Mouse (Mus musculus) CH12.LX (cell line): ENCODE measurements around the gene Rbm8a. TPM values are rescaled to one million over a fixed set of nuclear protein-coding genes. Genes with fewer than 3 reads are reported as not detected.

Experiments
- DNase-seq: peaks from one replicate; pipeline ENCODE4 v3.0.0-alpha.2; 2013; ENCODE audit errors: extremely low read depth
- H3K27ac ChIP-seq: 2 replicates; pipeline ENCODE4 v1.5.1; 2012; ENCODE audit warnings: low read depth, mild to moderate bottlenecking, control low read depth, moderate library complexity; ENCODE audit not compliant: insufficient read depth
- H3K27me3 ChIP-seq: replicated peaks from 2 replicates; pipeline ENCODE3; 2012; ENCODE audit warnings: inconsistent platforms
- H3K36me3 ChIP-seq, 2 experiments: replicated peaks in 1 of 2; 2 replicates each; pipeline versions ENCODE3 to v1.6.1; 2012; ENCODE audit warnings: inconsistent platforms in 1 of 2, low read length in 1 of 2, mild to moderate bottlenecking in 1 of 2, mixed read lengths in 1 of 2, moderate library complexity in 1 of 2; ENCODE audit not compliant: control insufficient read depth in 1 of 2, insufficient read depth in 1 of 2
- H3K4me1 ChIP-seq, 2 experiments: 2 replicates each; pipeline ENCODE4 v1.6.1; 2012; ENCODE audit warnings: inconsistent platforms in 1 of 2, moderate library complexity in 1 of 2; ENCODE audit not compliant: insufficient read depth in 2 of 2, control insufficient read depth in 1 of 2
- H3K4me2 ChIP-seq: 2 replicates; pipeline ENCODE4 v1.6.1; 2012; ENCODE audit warnings: low read depth, mild to moderate bottlenecking, control low read depth; ENCODE audit not compliant: poor library complexity, insufficient read depth, severe bottlenecking
- H3K4me3 ChIP-seq, 3 experiments: fragments of 150-350 bp in 1 of 3; sonication (generic) in 1 of 3; replicated peaks in 1 of 3; 2 replicates each; pipeline versions ENCODE3 to v1.5.1; 2011 to 2012; ENCODE audit warnings: low read depth in 2 of 3, low read length in 2 of 3, mild to moderate bottlenecking in 2 of 3, moderate library complexity in 2 of 3, control low read depth in 1 of 3, improper control_type of control experiment in 1 of 3, inconsistent platforms in 1 of 3, mixed read lengths in 1 of 3; ENCODE audit not compliant: poor library complexity in 1 of 3
- H3K79me2 ChIP-seq: replicated peaks from 2 replicates; pipeline ENCODE4 v1.6.1; 2012; ENCODE audit warnings: mild to moderate bottlenecking, moderate library complexity; ENCODE audit not compliant: control insufficient read depth, poor library complexity, insufficient read depth, severe bottlenecking; ENCODE audit errors: extremely low read depth
- H3K9ac ChIP-seq: 2 replicates; pipeline ENCODE4 v1.6.1; 2012; ENCODE audit warnings: low read depth, mild to moderate bottlenecking, control low read depth, moderate library complexity; ENCODE audit not compliant: insufficient read depth
- H3K9me3 ChIP-seq: replicated peaks from 2 replicates; pipeline ENCODE3; 2012; ENCODE audit warnings: low read length, inconsistent platforms, mixed read lengths
- CHD1 ChIP-seq: IDR thresholded peaks from 2 replicates; pipeline ENCODE4 v1.6.1; 2012; ENCODE audit warnings: low read depth, low read length, improper control_type of control experiment, inconsistent platforms
- CHD2 ChIP-seq: IDR thresholded peaks from 2 replicates; pipeline ENCODE4 v1.6.1; 2011; ENCODE audit warnings: low read length, improper control_type of control experiment
- CTCF ChIP-seq, 2 experiments: IDR thresholded peaks in 1 of 2; conservative IDR thresholded peaks in 1 of 2; 2 replicates each; pipeline ENCODE4 v1.5.1; 2011 to 2012; ENCODE audit warnings: low read depth in 2 of 2, low read length in 2 of 2, improper control_type of control experiment in 1 of 2, inconsistent platforms in 1 of 2, mild to moderate bottlenecking in 1 of 2, moderate library complexity in 1 of 2
- ELF1 ChIP-seq: IDR thresholded peaks from 2 replicates; pipeline ENCODE4 v1.6.1; 2014; ENCODE audit warnings: low read depth, mild to moderate bottlenecking, inconsistent platforms, low read length, improper control_type of control experiment
- EP300 ChIP-seq: IDR thresholded peaks from 2 replicates; pipeline ENCODE4 v1.6.1; 2011; ENCODE audit warnings: low read length, improper control_type of control experiment
- ETS1 ChIP-seq: conservative IDR thresholded peaks from 2 replicates; pipeline ENCODE4 v1.6.1; 2012; ENCODE audit warnings: low read depth, mild to moderate bottlenecking, inconsistent platforms, low read length, improper control_type of control experiment, moderate library complexity
- GABPA ChIP-seq: IDR thresholded peaks from 2 replicates; pipeline ENCODE4 v1.6.1; 2012; ENCODE audit warnings: low read depth, low read length, improper control_type of control experiment, inconsistent platforms; ENCODE audit not compliant: insufficient replicate concordance
- HCFC1 ChIP-seq: IDR thresholded peaks from 2 replicates; pipeline ENCODE4 v1.6.1; 2012; ENCODE audit warnings: low read depth, mild to moderate bottlenecking, inconsistent platforms, low read length, improper control_type of control experiment
- JUN ChIP-seq: IDR thresholded peaks from 2 replicates; pipeline ENCODE4 v1.6.1; 2011; ENCODE audit warnings: low read depth, mild to moderate bottlenecking, low read length, improper control_type of control experiment, moderate library complexity; ENCODE audit not compliant: insufficient read depth
- MAFK ChIP-seq: IDR thresholded peaks from 2 replicates; pipeline ENCODE4 v1.6.1; 2011; ENCODE audit warnings: low read length, improper control_type of control experiment; ENCODE audit not compliant: insufficient replicate concordance
- MAX ChIP-seq: IDR thresholded peaks from 2 replicates; pipeline ENCODE4 v1.6.1; 2011; ENCODE audit warnings: low read length, improper control_type of control experiment
- MAZ ChIP-seq: IDR thresholded peaks from 2 replicates; pipeline ENCODE4 v1.6.1; 2012; ENCODE audit warnings: low read depth, mild to moderate bottlenecking, inconsistent platforms, low read length, improper control_type of control experiment, moderate library complexity
- MXI1 ChIP-seq: IDR thresholded peaks from 2 replicates; pipeline ENCODE4 v1.6.1; 2011; ENCODE audit warnings: mild to moderate bottlenecking, low read depth, low read length, improper control_type of control experiment
- NELFE ChIP-seq: IDR thresholded peaks from 2 replicates; pipeline ENCODE4 v1.6.1; 2011; ENCODE audit warnings: low read depth, low read length, improper control_type of control experiment
- NRF1 ChIP-seq: IDR thresholded peaks from 2 replicates; pipeline ENCODE4 v1.6.1; 2014; ENCODE audit warnings: low read depth, mild to moderate bottlenecking, inconsistent platforms, low read length, improper control_type of control experiment, moderate library complexity
- SIN3A ChIP-seq: IDR thresholded peaks from 2 replicates; pipeline ENCODE4 v1.6.1; 2012; ENCODE audit warnings: low read length, improper control_type of control experiment, inconsistent platforms
- TBP ChIP-seq: conservative IDR thresholded peaks from 2 replicates; pipeline ENCODE4 v1.6.1; 2011; ENCODE audit warnings: low read depth, low read length, improper control_type of control experiment
- TCF12 ChIP-seq: IDR thresholded peaks from 2 replicates; pipeline ENCODE4 v1.6.1; 2014; ENCODE audit warnings: low read depth, mild to moderate bottlenecking, inconsistent platforms, low read length, improper control_type of control experiment
- UBTF ChIP-seq: IDR thresholded peaks from 2 replicates; pipeline ENCODE4 v1.6.1; 2012; ENCODE audit warnings: low read depth, mild to moderate bottlenecking, inconsistent platforms, low read length, improper control_type of control experiment, moderate library complexity
- USF1 ChIP-seq: IDR thresholded peaks from 2 replicates; pipeline ENCODE4 v1.6.1; 2014; ENCODE audit warnings: low read depth, mild to moderate bottlenecking, inconsistent platforms, low read length, improper control_type of control experiment
- USF2 ChIP-seq: conservative IDR thresholded peaks from 2 replicates; pipeline ENCODE4 v1.6.1; 2011; ENCODE audit warnings: low read depth, low read length, improper control_type of control experiment
- ZMIZ1 ChIP-seq: IDR thresholded peaks from 2 replicates; pipeline ENCODE4 v1.6.1; 2012; ENCODE audit warnings: low read depth, mild to moderate bottlenecking, inconsistent platforms, low read length, improper control_type of control experiment
- ZNF384 ChIP-seq: IDR thresholded peaks from 2 replicates; pipeline ENCODE4 v1.6.1; 2012; ENCODE audit warnings: low read depth, low read length, improper control_type of control experiment, inconsistent platforms
- dilution Hi-C: fragments of 300-500 bp; cut with MboI; formaldehyde crosslinking; loops from 2 replicates; pipeline ENCODE4 v1.14.3; 2020; ENCODE audit warnings: low sequenced_read_pairs; ENCODE audit not compliant: extremely low pct_unique_long_range_greater_than_20kb, extremely low pct_ligation_motif_present
- in situ Hi-C: fragments of 300-500 bp; cut with MboI; formaldehyde crosslinking; loops from 3 replicates; pipeline ENCODE4 v1.14.3; 2019; ENCODE audit warnings: low sequenced_read_pairs, low pct_ligation_motif_present, low pct_unique_long_range_greater_than_20kb, mixed read lengths
- polyA plus RNA-seq: library from polyadenylated mRNA; unstranded; fragments of >175 nt; gene quantifications from 2 replicates; pipeline ENCODE4 v1.2.1, GENCODE M21; 2012; ENCODE audit warnings: low read depth; ENCODE audit not compliant: insufficient read length
- total RNA-seq, 2 experiments: library from RNA; depleted of rRNA; stranded (reverse); fragments of 300-350 nt in 1 of 2; fragments of >200 nt in 1 of 2; gene quantifications; 2 replicates each; pipeline ENCODE4 v1.2.3; 2012 to 2014

Gene Rbm8a
- total and polyA plus RNA-seq, 3 experiments: 59.7 to 187 (median 80.3) TPM

GRCm38 (mm10) chr3:96590657-96591056, 39.1 kb upstream of the Rbm8a start:
- Histone ChIP-seq H3K36me3 (peaks cover 0 to 4% of the 10 kb centered on the region in 2 experiments), H3K27ac (no peak overlapping the region), H3K4me3 (no peak overlapping the region), H3K4me1 (peaks cover 0 to 10% of the 10 kb centered on the region in 2 experiments; a peak in 1 of 4 replicates), H3K9me3 (peaks cover 3% of the 10 kb centered on the region), H3K4me2 (no peak overlapping the region), H3K27me3 (no peaks in the 10 kb centered on the region), H3K79me2 (no peaks in the 10 kb centered on the region; the same call in 1 of the 2 replicates), H3K9ac (no peak overlapping the region)
- DNase-seq: no peak
- TF ChIP-seq ZNF384 (no peak), EP300 (no peak), TBP (peak; percentile 41; the same call in 1 of the 2 replicates)
- in situ Hi-C loops (loop anchor here (5.0 kb wide), 1 partner anchor 42 kb away; no protein-coding TSS in a partner anchor), dilution Hi-C loops (no loop called here)

- peak overlapping the region; percentile 85 for H3K9ac ChIP-seq
- peak; percentile 60 for DNase-seq
- peak overlapping the region; percentile 95 for H3K4me2 ChIP-seq
- in situ Hi-C loops (loop anchor here (5.0 kb wide), 1 partner anchor 39 kb away; no protein-coding TSS in a partner anchor), dilution Hi-C loops (no loop called here)
- H3K27me3 ChIP-seq: no peaks in the 10 kb centered on the region
- H3K9me3 ChIP-seq: peaks cover 13% of the 10 kb centered on the region
- H3K4me3 ChIP-seq: peak overlapping the region; percentile 52 to 67 (median 61)
- H3K36me3 ChIP-seq: peaks cover 0 to 8% of the 10 kb centered on the region in 2 experiments
- TF ChIP-seq ZNF384 (no peak), HCFC1 (0 out of 2 replicates have a peak, but pooled peaks have one; percentile 1), MAX (peak; percentile 42; the same call in 1 of the 2 replicates), MXI1 (0 out of 2 replicates have a peak, but pooled peaks have one; percentile 17), JUN (no peak), SIN3A (peak; percentile 78), USF2 (no peak), CHD2 (no peak)
- TF ChIP-seq, all 38 proteins: peak for 4
- Histone ChIP-seq H3K27ac (peak overlapping the region; percentile 41), H3K79me2 (no peaks in the 10 kb centered on the region; the same call in 1 of the 2 replicates), H3K4me1 (peaks cover 0 to 10% of the 10 kb centered on the region in 2 experiments; a peak in 1 of 4 replicates)
Observed at GRCm38 (mm10) chr3:96593374-96593773, 36.4 kb upstream of the Rbm8a start.

- Histone ChIP-seq H3K9me3 (peaks cover 14% of the 10 kb centered on the region), H3K27ac (peak within 1 kb of the TSS; percentile 41), H3K4me1 (peaks cover 0 to 10% of the 10 kb centered on the region in 2 experiments; a peak in 1 of 4 replicates), H3K36me3 (peaks cover 0 to 8% of the 10 kb centered on the region in 2 experiments), H3K27me3 (no peaks in the 10 kb centered on the region), H3K4me3 (peak within 1 kb of the TSS; percentile 52 to 67 (median 61)), H3K9ac (peak within 1 kb of the TSS; percentile 85), H3K79me2 (no peaks in the 10 kb centered on the region), H3K4me2 (peak within 1 kb of the TSS; percentile 95)
- peak; percentile 97 for DNase-seq
- in situ Hi-C loops: loop anchor here (5.0 kb wide), 1 partner anchor 38 kb away; no protein-coding TSS in a partner anchor
- dilution Hi-C loops: no loop called here
- TF ChIP-seq MAZ (peak; percentile 56; the same call in 1 of the 2 replicates), CTCF (conservative IDR thresholded peaks at IDR 0.05 in 1 of 2, IDR thresholded peaks at IDR 0.05 in 1 of 2; ENCODE audit: low read depth in 2 of 2, low read length in 2 of 2) (peak in 1 of 2 experiments; percentile 38; a peak in 2 of 4 replicates), USF1 (no peak), ELF1 (peak; percentile 82), MAFK (no peak), ETS1 (no peak), UBTF (0 out of 2 replicates have a peak, but pooled peaks have one; percentile 7), ZMIZ1 (peak; percentile 65; the same call in 1 of the 2 replicates), NRF1 (peak; percentile 66), TCF12 (peak; percentile 72; the same call in 1 of the 2 replicates), NELFE (peak; percentile 55), GABPA (no peak), CHD1 (no peak)
Observed at GRCm38 (mm10) chr3:96593790-96594560, 35.8 kb upstream of the Rbm8a start, which contains the start of gene Polr3gl. Gene Polr3gl (minus strand): TSS chr3:96594181.
